Mouse (Mus musculus) retina, postnatal 1 day (tissue): ENCODE results near the gene Prep.
A peak's percentile ranks its signal among the peaks of the same experiment; 100 is the strongest.
"Not testable (repeated sequence)": the region's sequence is repeated elsewhere in the genome, so short reads cannot be mapped to it uniquely, and the experiment has no call there.

ENCODE experiments used
- DNase-seq: peaks from one replicate; pipeline ENCODE4 v3.0.0-alpha.2; 2012

The Prep gene

DNA sequence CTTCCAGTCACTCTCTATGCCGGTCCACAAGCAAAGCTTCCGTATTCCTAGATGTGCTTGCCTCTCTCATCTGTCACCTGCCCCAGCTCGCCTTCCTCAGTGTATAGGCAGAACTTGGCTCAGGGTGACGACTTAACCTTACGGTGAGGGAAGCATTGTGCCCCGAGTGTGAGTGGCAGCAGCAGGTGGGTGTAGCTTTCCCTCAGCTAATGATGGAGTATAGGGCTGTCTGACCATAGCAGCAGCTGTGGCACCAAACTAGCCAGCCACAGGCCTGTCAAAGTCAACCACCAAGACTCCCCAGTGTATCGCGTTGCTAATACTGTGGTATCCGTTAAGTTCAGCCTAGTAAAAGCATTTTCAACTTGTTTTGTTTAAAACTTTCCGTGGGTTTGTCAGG lies 9.6 kb downstream of the Prep start:
- no peak for DNase-seq

DNA sequence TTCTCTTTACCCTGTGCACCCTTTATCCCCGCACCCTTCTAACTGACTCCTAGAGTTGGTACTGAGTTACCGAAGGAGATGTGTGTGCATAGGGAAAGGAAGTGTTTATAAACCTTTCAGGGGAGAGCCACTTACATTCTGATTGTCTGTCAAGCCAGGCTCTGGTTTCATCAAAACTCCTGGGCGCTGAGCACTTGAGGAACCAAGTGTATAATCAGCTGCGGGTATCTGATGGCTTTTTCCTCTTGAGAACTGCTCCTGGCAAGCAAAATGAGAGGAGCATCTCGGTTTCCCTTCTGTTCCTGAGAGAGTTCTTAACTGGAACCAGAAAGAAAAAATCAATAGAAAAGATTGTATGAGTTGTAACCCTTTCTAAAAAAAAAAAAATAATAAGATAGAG lies 10.3 kb downstream of the Prep start:
- DNase-seq: no peak

DNA sequence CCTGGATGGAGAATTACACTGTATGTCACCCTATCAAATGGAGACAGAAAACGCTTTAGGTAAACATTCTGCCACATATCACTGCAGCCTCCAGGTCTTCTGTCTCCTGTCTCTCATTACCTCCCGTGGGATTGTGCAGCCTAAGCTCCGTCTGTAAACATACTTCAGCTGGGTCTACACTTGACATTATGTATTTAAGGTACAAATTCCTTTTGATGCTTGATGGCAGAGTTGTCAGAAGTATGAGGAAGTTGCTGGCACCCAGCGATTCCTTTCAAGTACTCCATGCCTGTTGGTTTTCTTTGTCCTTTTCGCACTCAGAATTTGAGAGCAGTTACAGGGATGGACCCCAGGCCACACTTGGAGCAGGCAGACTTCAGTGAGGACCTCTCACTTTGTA lies 12.8 kb downstream of the Prep start:
- no peak for DNase-seq

DNA sequence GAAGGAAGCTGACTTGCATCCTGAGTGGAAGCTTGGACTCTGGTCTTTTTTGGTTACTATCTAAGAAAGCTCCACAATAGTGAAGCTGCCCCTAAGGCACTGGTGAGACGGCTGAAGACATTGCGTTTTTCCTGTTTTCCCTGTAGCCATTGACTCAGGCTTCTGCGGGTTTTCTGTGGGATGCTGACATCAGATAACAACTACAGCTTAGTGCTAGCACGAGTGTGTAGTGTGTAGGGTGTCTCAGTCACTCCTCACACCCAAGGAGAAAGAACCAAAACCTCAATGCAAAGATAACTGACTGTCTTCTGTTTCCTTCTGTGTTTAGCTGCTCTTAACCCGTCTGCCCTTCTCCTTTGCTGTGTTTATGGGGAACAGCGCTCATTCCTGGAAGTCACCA lies 13.5 kb downstream of the Prep start:
- DNase-seq: no peak

DNA sequence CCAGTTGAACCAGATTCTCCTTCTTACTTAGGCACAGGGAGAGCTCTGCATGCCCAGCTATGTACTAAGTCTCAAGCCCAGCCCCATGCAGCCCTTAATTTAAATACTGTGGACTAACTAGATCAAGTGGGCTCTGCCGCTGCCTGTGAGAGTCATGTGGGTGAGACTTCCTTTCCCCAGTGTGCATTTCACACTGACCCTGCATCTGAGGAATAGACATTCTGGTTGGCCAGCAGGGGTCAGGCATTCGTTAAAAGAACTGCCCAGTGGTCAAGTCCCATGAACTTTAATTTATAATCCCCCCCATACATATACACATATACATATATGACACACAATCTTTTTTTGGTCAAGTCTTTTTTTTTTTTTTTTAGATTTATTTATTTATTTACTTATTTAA lies 15.7 kb downstream of the Prep start:
- DNase-seq: peak; percentile 48

DNA sequence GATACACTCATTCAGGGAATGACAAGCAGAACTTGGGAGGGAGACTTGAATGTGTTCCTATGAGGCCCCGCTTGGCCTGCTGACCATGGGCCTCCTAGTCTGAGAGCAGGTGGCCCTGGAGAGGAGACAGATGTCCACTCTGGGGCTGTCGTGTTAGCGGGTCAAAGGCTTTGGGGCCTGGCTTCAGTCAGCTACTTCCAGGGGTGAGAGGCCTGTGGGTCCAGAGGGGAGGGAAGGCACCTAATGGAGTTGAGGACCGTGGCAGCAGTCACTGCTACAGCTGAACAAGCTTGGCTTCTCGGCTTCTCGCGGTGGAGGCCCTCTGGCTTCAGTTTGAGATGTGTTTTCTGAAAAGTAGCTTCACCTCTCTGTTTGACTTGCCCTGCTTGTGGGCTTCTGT lies 17.0 kb downstream of the Prep start:
- not testable (repeated sequence) for DNase-seq

DNA sequence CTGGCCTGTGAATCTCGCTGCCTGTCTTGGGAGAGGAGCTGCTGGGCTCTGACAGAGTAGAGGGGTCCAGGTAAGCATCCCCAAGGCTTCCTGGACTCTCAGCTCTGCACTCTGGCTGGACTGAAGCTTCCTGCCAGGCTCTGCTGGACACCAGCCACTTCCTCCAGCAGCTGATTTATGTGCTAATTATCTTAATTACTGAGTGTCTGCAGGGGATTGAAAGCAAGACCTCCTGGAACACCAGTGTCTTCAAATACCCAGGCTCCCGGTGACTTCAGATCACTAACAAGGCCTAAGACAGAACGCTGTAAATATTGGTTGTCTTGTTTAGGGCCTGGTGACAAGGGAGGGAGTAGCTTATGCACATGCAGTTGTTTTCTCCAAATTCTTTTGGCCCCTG lies 17.5 kb downstream of the Prep start:
- DNase-seq: peak; percentile 43

DNA sequence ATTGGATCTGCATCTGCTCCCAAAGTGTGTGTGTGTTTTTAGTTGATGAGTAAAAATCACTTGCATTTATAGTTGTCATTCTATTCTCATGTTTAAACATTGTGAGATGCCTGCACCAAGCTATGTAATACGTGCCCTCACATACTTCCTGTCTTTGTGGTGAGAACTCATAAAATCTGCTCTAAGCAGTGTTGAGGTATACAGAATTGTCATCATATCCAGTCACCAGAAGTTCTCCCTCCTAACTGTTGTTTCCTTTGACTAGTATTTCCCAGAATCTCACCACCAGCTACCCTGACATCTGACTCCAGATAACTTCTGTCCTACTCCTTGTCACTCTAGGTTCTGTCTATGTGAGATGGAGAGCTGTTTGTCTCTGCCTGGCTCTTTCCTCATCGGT lies 18.3 kb downstream of the Prep start:
- DNase-seq: no peak

DNA sequence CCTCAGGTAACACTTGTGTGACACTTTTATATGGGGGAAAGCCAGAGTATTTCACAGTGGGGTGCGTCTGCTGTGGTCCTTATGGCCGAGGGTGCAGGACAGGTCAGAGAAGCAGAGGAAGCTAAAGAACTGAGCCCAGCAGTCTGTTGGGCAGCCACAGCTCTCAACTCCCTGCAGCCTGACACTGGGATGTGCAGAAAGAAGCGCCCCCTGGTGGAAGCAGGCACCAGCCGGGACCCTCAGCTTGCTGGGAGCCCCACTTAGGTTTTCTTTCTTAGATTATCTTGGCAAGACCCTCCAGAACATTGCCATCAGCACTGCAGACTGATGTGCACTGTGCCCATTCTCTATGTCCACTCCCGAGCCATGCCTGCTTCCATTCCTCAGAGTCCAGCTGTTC lies 19.6 kb downstream of the Prep start:
- DNase-seq: peak; percentile 47

DNA sequence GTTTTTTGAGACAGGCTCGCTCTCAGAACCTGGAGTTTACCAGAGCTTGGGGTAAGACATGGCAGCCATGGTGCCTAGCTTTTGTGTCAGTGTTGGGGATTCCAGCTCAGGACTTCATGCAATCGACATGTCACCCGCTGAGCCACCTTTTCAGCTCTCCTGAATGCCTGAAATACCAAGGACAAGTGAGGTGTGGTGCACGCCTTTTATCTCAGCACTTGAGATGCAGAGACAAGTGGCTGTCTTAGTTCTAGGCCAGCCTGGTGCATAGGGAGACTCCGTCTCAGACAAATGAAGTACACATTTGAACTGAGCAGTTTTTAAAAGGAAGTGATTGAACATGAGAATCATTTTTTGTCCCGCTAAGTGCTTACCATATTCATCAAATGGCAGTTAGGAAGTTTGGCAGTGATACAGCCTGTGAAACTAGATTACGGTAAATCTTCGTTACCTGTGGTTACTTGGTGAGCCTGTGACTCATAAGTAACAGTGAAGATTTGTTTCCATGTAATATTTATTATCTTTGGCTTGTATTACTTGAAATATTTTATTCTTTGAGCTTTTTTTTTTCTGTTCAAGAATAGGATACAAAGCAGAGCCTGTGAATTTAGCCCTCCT lies 24.6 kb downstream of the Prep start:
- DNase-seq: no peak

DNA sequence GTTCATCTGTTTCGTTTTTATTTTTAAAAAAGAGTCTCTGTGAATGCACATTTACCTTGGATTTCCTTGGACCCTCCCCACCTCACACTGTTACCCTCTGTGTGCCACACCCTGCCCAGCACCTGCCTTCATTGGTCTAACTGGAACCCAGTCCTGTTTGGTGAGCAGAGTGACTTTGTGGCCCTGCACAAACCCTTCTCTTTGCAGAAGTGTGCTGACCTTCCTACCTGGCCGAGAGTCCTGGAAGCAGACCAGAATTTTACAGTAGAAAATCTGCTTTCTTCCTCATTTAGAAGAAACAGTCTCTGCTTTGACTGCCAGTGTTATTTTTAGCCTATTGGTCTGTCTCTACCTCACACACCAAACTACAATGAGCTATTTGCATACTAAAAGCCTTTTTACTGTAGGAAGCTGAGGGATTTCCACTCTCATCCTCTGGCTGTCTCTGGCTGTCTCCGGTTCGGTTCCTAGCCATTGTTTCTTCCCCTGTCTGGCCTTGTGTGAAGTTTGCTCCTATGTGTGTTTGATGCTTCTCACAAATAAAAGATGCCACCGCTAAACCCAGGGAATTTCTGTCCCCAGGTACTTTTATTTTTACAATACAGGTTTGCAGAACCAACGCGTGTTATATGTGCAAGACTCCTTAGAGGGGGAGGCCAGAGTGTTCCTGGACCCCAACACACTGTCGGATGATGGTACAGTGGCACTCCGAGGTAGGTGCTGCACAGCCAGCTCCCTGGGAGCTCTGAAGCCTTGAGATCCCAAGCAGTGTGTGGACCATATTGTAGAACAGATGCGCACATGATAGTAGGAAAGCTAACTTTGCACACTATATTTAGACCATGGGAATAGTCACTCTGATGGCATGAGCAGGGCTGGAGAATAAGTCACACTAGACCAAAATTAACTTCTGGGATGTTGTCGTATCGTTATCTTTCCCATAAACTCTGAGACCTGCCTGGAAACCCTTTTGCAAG lies 25.4 kb downstream of the Prep start:
- no peak for DNase-seq

DNA sequence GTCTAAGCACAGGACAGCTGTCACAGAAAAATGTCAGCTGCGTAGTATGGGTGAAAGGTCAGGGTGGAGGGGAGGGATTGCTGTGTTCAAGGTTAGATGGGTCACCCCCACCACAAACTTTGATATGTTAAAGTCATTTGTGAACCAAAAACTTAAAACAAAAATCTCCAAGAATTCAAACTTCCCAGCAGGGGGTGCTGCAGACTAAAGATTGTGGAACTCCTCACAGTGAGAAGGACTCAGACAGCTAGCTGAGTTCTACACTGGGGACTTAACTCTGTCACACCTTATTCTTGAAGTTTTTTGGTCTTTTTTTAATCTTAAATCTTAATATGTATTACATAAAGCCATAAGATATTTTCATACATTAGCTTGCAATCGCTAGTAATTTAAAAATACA lies 31.7 kb downstream of the Prep start:
- DNase-seq: peak; percentile 50

DNA sequence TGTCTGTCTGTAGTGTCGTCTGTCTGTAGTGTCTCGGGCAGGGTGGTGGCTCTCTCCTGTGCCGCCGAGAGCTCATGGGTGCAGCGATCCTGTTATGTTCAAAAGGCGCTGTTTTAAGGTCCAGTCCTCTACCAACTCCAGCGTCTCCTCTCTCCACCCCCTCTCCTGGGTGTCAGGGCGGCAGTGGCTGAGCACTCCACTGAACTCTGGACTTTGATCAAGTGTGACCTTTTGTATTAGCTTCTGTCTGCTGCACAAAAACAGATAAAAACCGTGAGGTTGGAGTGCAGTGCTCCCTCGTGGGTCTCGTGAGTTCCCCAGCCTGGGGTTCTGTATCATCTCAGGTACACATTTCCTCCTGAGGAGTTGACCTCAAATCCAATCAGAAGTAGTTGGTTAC lies 33.5 kb downstream of the Prep start:
- DNase-seq: no peak

DNA sequence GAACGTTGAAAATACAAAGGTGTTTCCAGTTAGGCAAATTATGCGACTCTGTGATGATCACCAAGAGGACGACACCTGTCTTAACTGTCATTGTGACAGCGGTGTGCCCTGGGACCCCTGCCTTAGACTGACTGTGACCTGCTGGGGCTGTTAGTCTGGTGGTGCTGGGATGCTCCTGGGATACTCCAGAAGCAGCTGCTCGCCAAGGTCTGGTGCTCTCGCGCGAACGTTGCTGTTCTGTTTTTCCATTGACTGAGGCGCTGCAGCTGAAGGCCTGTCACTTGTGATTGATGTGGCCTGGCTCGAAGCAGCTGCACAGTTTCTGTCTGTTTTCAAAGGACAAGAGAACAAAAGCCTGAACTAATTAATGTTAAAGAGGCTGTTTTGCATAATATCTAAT lies 36.2 kb downstream of the Prep start:
- peak; percentile 36 for DNase-seq

DNA sequence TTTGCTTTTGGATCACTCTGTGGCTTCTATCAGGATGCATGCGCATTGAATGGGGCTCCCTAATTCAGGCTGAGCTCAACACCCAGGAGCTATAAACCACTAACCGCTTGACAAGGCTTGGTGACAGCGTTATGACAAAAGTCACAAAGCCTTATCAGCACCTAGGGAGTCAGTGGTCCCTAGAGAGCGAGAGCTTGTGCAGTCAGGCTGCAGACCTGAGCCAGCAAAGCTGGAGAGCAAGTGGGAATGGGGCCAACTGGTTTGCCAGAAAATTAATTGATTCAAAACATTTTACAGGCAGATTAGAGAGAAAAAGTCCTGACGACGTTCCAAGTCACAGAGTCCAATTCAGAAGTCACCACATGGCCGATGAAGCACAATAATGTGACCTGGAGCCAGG lies 37.1 kb downstream of the Prep start:
- no peak for DNase-seq

DNA sequence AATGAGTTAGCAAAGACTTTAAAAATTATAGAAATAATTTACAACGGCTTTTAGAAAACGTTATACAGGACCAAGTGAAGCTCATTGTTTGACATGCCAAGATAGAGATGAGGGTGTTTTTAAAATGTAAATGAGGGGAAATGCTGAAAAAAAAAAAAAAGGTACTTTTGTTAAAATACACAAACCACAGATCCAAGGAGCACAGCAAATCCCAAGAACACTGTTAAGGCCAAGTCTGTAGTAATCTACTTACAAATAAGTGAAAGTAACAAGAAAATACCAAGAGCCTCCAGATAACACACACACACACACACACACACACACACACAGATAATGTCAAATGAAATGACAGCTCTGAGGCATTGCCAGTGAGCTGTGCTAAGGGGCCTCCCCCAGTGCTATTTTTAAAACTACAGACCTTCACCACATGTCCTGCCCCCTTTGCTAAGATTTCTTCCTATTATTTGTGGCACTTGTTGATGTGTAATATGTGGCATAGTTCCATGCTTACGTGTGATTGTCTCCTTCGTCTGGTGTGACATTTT lies 37.6 kb downstream of the Prep start:
- DNase-seq: no peak

DNA sequence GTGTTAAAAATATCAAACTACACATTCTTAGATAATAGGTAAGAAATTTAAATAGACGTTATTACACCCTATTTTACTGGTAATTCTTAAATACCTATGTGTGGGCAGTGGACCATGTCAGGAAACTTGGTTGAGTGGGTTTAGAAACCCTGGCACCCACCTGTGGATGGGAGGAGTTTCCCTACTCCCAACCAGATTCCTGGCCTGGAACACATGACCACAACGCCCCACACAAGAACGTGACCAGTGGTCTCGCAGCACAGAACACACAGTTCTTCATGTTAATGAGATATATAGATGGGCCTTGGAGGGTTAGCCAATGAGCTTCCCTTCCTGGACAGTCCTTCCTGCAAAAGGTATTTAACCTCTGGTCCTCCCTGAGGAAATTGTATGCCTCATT lies 39.5 kb downstream of the Prep start:
- DNase-seq: no peak

DNA sequence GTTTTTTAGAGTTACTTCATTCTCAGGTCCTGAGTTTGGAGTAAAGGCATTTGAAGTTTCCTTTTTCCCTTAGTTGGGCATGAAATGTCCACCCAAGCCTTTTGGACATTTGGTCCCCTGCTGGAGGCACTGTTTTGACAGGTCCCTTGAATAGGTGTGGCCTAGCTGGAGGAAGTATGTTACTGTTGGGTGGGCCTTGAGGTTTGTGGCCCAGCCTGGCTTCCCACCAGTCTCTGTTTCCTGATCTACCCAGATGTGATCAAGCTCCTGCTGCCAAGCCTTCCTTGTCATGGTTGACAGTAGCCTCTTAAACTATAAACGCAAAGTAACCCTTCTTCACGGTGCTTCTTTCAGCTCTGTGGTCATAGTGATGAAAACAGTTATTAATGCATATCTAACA lies 40.3 kb downstream of the Prep start:
- no peak for DNase-seq

DNA sequence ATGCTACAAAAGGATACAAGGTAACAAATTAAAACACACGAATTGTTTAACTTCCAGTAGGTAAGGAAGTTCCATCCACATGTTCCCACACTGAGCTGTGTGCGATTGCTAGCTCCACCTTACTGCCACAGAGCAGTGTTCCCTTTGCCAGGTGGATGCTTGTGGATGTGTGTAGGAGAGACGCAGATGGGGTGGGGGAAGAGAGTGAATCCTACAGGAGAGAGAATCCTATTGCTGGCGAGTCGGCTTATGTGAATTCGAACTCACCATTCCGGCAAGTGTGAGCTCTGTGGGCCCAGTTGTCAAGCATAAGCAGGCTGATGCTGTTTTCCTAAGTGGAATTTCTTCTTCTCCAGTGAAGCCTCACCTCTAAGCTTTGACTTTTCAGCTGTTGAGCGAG lies 42.0 kb downstream of the Prep start:
- DNase-seq: no peak

DNA sequence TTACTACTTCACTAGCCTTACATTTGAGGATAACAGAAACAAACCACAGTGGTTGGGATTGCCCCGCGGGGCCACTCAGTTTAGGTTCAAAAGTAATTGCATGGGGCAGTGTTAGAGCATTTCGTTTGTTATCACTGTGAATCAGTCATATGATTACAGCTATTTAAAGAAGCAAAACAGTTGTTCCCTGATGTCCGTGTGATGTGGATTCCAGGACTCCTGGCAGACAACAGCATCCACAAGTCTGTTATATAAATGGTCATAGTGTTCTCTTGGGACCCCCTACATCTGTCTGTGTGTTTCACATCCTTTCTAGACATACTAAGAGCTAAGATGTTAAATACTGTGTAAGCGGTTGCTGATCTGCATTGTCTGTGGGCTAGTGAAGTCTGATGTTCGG lies 43.0 kb downstream of the Prep start:
- no peak for DNase-seq

DNA sequence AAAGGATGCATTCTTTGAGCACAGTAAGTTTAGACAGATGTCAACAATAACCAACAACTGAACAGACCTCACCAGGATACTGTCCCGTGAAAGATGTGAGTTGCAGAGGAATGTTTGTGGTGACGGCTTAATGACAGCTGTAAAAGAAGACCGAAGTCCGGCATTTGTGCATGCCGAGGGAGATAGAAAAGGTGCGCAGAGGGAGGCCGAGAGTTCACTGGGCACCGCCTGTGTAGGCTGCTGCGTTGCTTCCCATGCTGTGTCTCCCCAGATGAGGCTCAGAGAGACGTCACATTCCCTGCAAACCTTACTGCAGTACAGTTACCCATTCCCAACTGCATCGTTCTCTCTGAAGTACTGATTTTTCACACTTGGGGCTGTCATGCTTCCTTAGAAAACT lies 45.9 kb downstream of the Prep start:
- DNase-seq: no peak

DNA sequence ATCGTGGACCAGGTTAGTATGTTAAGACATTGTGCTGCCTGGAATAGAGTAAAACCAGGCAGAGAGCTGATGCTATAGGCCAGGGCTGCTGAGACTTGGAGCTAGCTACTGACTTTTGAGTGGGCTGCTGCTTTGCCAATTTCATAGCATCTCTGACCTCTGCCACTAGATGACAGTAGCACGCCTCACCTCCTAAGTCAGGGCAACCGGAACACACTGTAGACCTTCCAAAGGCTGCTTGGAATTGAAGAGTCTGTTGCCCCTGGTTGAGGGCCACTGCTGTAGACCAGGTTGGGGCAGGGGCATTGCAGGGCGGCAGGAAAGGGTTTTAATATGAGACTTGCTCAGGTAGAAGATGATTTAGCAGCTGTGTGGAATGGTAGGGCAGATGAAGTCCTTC lies 47.5 kb downstream of the Prep start:
- peak; percentile 48 for DNase-seq

DNA sequence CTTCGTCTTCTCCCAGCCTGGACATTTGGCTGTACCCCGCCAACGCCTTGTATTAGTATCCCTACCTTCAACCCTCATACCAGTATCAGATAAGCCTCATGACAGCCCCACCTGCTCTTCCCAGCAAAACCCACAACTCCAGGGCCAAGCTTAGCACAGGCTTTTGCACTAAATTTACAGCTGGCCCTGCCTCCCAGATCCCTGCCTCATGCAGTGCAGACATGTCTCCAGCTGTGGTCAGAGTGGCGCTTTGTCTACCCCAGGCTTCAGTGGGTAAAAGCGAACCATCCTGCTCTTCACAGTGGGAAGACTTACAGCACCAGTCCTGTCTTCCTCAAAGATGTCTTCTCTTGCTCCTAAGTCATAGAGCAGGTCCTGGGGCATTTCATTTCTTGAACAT lies 49.8 kb downstream of the Prep start:
- no peak for DNase-seq

DNA sequence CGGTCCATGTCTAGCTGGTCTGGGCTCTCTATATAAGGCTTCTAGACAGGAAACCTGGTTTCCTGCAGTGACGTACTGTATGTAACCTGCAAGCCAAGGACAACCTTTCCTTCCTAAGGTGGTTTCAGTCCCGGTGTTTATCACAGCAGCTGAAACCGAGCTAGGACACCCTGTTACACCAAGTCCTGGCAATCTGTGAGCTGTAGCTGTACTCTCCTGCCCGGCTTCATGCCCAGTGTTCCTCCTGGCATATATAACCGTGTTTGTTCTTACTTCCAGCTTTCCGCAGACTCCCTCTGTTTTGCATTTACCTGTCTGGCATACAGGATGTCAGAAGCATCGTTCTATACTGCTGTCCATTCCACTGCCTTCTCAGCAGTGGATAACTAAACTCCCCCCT lies 51.4 kb downstream of the Prep start:
- no peak for DNase-seq
